Mouse (Mus musculus) lung, postnatal 10 days (tissue): ENCODE measurements around the gene Gp9.
"Not testable (repeated sequence)": the region's sequence is repeated elsewhere in the genome, so short reads cannot be mapped to it uniquely, and the experiment has no call there.

ENCODE experiments used
- DNase-seq: peaks from one replicate; pipeline ENCODE4 v3.0.0; 2021

Gene Gp9

DNA sequence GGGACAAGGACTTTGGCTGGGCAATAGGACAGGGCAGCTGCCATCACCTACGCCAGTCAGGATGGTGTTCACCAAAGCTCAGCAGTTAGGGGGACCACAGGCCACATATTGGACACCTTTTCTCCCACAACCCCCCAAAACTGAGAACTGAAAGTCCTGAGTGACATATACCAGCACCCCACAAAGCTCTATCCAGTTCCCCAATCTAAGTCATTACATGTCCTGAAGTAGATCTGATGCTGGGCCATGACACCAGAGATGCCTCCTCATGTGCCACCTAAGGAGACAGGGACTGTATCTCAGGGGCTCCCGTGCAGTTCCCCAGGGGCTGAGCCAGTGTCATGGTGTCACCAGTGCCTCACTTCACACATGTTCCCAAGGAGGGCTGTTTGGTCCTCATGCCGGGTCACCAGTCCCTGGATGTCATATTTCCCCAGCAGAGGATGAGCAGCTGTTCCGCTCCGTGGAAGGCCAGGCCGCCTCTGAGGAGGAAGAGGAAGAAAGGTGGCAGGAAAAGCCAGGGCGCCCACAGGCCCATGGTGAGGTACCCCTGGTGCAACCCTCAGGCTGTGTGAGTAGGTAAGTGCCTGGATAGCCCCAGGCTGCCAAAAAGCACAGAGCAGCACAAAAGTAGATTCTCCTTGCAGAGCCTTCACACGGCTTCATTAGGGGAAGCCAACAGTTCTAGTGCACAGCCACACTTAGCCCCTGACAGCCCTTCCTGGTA lies 27.5 kb upstream of the Gp9 start:
- no peak for DNase-seq

DNA sequence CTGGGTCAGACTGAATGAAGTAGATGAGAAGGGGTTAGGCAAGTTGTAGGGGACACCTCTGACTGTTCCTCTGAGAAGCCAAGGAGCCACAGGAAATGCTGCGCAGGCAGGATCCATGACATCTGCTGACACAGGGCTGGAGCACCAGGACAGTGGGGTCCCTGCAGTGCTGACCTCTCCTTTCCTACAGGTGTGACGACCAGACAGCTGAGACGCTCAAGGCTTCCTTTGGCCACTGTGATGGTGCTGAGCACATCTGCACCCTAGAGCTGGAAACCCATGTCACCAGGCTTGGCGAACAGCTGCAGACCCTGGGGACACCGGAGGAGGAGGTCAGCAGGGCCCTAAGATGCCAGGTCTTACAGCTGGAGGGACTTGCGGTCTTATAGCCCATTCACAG lies 26.3 kb upstream of the Gp9 start:
- DNase-seq, result no peak

DNA sequence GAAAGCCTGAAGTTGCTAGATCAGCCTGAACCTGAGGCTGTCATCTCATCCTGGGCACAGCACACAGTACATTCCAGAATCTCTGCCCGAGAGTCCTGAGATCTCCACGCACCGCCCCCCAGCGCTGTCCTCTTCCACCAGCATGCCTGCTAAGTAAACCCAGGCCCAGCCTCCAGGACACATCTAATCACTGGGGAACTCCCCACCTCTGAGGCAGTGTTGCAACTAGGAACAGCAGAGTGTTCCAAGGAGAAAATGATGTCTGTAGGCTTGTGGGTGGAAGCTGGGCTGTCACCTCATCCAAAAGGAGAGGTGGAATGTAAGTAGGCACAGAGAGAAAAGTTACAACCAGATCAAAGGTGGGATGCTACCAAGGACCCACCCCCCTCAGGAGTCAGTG lies 22.7 kb upstream of the Gp9 start:
- DNase-seq, result no peak

DNA sequence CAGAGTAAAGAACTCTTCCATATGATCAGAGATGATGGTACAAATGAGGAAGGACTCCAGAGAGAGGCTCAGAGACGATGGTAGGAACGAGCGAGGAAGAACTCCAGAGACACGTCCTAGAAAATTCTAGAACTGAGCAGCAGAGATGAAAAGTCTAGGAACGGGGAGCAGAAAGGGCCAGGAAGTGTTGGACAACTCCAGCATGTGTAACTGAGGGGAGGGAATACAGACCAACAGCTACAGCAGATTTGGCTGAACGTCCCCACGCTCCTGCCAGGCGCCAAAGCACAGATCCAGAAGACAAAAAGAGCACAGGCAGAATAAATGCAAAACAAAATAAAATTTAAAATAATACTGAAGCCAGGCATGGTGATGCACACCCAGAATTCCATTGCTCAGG lies 21.0 kb upstream of the Gp9 start:
- DNase-seq, result no peak

DNA sequence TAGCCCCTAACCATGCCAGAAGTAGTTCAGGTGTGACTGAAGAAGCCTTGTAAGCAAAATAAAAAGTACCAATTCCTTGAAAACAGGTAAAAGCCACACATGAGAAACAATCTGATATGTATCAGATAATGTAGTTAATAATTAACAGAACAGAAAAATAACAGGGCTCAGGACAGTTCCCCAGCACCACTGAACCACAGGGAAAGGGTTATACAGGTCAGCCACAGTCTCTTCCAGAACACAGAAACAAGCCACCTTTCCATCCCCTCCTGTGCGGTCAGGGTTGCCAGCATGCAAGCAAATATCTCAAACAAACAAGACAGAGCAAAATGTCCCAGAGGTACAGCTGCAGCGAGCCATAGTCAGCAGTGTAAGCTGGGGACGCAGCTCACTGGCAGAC lies 18.5 kb upstream of the Gp9 start:
- DNase-seq, result no peak

DNA sequence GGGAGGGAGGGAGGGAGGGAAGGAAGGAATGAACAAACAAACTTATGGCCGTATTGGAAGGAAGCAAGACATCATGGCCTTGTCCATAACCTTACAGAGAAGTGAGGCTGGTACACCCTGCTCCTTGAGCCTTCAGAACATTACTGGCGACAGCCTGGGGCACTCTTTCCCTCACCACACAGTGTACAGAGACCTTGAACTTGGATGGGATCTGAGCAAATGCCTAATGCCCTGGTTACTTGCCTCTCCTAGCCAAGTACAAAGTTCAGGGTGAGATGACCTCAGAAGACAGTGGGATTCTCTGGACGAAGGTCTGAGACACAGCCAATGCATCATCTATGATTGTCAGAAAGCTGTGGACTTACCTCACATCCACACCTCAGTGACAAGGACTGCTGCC lies 18.0 kb upstream of the Gp9 start:
- DNase-seq, result no peak

DNA sequence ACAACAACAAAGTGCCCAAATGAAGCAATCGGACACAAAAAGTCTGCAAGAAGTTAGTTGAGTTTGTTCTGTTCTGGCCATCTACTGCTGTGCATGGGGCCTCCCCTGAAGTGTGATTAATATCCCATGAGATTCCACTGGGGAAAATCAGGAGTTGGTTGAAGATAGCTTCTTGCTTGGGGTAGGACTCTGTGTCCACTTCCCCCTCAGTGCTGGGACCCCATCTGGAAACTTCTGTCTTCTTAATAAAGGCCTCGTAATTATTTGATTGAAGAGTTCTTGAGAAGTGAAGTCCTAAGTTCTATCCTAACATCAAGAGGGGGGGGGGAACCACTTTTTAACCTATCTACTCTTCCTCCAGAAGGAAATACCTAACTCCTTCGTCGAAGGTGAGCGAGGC lies 15.7 kb upstream of the Gp9 start:
- no peak for DNase-seq

DNA sequence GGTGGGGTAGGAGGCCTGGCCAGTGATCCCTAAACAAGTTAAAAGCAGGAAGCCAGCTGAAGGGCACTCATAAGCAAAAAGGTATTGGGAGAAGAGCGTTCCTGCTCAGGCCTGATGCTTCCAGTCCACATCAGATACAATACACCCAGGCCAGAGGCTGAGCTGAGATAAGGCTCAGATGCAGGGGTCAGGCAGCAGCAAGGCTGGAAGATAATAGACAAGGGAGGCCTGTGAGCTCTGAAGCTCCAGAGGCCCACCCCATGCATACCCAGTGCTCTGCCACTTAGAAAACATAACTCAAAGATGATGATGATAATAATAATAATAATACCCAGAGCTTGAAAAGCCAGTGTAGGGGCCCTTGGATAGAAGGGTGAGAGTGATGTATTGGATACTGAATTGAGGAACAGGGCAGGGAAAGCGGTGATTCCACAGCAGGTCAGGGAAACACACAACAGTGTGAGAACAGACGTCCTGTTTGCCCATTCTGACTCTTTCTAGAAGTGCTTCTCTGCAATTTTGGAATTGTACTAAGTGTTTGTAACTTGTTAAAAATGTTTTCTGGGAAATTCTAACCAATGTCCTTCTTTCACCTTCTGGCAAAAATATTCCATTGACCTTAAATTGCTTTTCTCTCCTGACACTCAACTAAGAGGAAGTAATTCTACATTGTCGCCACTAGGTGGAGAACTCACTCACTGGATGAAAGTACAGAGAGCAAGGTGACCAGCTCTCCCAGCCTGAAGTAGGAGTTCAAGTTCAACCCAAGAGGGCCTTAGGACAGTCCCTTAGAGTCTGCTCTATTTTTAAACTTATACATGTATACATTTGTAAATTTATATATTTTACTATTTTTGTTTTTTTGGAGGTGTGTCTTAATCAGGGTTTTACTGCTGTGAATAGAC lies 14.2 kb upstream of the Gp9 start:
- DNase-seq, result peak; percentile 53

DNA sequence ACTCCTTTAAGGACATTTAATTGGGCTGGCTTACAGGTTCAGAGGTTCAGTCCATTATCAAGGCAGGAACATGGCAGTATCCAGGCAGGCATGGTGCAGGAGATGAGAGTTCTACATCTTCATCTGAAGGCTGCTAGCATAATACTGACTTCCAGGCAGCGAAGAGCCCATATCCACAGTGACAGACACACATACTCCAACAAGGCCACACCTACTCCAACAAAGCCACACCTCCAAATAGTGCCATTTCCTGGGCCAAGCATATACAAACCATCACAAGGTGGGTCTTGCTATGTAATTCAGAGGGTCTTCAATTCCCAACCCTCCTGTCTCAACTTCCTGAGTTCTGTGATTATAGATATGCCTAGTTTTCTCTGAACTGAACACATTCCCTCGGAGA lies 13.6 kb upstream of the Gp9 start:
- not testable (repeated sequence) for DNase-seq

DNA sequence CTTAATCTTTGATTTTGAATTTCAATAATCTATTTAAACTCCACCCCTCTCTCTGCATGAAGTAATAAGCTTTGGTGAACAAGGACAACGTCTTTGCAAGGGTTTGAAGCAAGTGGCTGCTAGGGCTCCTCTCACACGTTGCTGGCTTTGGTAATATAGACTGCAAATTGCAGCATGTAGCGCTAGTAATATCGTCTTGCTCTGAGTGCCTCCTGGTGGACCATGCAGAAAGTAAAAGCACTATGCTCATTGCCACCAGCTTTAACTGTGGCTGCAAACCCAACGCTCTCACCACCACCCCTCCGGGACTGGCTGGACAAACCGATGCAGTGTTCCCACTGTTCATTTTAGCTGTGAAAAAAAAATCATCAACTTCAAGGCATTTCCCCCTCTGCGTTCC lies 7.2 kb upstream of the Gp9 start:
- peak; percentile 58 for DNase-seq

DNA sequence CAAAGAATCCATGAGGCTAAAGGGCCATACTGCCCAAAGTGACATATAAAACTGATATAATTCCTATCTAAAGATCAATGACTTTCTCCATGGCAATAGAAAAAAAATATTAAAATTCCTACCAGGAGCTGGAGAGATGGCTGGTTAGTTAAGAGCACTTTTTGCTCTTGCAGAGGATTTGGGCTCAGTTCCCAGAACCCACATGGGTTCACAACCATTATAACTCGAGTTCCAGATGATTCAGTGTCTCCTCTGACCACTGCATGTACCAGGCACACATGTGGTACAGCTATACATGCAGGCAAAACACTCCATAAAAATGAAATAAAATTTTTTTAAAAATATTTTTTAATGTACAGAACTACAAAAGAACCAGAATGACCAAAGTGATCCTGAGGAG lies 3.4 kb upstream of the Gp9 start:
- DNase-seq, result no peak

DNA sequence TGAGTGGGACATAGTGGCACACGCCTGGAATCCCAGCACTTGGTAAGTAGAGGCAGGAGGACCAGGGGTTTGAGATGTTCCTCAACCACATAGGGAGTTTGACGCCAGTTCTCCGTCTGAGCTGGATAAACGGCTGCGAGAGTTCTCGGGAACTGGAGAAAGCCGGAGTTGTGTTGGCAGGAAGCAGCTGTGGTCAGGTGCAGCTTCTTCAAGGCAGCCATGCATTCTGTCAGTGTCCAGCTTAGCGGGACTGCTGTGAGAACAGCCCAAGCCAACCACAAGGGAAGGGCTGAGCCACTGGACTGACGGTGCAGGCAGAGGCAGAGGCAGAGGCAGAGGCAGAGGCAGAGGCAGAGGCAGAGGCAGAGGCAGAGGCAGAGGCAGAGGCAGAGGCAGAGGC lies 3.0 kb upstream of the Gp9 start:
- DNase-seq, result no peak

DNA sequence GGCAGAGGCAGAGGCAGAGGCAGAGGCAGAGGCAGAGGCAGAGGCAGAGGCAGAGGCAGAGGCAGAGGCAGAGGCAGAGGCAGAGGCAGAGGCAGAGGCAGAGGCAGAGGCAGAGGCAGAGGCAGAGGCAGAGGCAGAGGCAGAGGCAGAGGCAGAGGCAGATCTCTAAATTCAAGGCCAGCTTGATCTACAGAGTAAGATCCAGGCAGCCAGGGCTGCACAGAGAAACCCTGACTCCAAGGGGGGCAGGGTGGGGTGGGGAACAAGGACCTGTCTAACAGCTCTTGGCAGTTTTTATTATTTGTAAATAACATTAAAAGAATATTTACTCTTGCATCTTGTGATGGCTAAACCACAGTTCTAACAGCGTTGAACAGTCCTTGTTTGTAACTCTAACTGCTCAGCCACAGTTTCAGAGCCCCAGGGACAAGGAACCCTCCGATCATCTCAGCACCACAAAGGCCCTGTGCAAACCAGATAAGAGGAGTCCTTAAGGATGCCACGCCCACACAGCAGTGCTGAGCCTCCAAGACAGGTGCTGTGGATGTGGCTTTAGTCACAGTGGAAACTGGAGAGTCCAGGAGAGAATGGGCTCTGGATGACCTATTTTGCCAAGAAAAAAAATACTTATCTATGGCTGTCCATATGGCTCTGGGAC lies 2.2 kb upstream of the Gp9 start:
- DNase-seq, result no peak

DNA sequence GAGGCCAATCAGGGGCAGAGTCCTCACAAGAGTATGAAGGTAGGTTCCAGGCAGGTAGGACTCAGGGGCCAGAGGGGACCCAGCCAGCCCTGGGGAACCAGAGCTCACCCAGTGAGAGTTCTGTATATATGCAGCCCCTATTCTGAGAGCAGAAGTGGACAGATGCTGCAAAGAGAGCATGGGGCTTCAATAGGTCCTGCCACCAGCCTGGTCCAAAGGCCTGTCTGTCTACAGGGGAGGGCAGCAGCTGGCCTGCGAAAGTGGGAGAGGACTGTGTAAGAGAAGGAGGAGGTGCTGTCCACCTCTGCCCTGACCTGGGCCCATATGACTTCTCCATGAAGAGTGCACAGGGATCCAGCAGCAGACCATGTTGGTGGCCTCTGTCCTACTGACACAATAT lies 1.2 kb upstream of the Gp9 start:
- no peak for DNase-seq

DNA sequence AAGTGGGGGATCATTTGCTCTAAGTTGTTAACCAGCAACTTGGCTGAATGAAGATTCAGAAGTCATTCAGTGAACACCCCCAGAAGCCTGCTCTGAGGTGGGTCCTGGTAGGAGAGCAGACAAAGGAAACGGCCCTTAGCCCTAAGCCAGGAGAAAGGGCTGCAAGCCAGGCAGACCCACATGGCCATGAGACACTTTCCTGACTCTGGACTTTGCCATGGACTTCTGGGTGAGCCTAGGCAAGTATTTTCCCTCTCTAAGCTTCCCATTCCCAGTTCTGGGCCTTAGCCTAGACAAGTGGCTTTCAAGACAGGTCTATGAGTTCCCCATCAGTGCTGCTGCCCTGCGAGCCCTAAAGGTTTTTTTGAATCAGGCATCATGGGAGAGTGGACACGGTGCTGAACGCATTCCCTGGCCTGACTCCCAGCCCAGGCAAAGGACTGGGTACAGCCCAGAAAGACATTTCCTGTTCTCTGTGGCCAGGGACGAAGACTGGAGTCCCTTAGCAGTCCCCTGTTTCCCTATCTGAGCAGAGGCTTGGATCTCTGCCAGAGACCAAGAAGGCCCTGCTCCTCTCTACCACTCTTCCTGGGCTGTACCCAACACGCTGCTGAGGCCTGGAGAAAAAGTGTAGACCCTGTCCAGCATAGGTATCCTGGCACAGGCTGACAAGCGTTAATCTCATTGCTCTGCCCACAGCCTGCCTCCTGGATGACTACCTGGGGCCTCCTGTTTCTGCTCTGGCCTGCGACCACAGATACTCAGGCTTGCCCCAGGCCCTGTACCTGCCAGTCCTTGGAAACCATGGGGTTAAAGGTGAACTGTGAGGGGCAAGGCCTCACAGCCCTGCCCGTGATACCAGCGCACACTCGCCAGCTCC lies 662 bp downstream of the Gp9 start:
- peak; percentile 25 for DNase-seq

DNA sequence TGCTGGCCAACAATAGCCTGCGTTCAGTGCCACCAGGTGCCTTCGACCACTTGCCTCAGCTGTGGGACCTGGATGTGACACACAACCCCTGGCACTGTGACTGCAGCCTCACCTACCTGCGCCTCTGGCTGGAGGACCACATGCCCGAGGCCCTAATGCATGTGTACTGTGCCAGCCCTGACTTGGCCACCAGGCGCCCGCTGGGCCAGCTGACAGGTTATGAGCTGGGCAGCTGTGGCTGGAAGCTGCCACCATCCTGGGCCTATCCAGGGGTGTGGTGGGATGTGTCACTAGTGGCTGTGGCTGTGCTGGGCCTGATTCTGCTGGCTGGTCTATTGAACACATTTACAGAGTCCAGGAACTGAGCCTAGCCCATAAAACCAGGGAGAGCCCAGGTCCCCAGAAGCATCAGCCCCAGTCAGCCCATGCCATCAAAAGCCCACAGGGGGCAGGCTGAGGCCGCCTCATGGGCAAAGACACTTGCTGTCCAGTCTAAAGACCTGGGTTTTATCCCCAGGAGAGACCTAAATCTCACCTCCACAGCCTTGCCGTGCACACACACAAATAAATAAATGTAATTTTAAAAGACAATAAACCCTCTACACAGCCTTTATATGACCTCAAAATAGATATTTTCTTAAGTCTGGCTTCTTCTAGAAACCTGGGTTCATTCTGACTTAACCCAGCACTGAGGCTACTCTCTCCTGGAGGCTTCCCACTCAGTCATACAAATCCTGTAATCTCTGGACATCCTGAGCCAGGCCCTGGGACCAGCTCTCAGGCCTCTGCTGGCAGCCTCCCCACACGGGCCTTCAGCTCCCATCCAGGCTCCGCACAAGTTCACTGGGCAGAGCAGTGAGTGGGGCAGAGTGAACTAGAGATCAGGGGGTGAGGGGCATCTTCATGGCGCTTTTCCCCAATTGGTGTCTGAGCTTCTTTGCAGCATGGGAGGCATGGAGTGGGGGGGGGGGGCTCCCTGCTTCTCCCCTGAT lies 1.6 kb downstream of the Gp9 start:
- peak; percentile 20 for DNase-seq

DNA sequence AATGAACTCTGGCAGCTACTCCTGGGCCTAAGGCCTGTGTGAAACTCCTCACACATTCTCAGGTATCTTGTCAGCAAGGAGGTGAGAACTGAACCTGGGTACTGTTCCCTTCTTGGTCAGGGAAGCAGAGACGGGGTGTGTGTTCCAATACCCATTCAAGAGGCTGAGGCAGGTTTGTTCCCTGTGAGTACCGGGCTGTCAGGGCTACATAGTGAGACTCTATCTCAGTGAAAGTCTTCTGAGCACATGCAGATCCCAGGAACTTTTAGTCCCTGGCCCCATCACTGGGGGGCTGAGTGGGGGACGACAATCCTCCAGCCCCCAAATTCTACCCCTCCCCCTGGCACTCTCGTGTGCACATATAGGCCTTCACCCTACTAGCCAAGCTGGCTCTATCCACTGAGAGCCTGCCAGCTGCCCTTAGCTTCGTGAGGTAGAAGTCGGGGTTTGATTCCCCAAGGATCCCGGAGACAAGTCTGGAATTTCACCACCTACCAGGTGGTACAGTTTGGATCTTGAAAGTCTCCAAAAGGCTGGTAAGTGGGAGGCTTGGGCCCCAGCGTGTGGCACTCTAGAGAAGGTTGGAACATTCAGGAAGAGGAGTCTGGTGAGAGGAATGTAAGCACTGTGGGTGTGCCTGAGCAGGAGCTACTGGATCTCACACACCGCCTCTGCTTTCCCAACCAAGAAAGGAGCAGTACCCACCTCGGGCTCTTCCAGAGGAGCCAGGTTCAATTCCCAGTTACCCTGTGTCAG lies 2.9 kb downstream of the Gp9 start:
- DNase-seq, result no peak

DNA sequence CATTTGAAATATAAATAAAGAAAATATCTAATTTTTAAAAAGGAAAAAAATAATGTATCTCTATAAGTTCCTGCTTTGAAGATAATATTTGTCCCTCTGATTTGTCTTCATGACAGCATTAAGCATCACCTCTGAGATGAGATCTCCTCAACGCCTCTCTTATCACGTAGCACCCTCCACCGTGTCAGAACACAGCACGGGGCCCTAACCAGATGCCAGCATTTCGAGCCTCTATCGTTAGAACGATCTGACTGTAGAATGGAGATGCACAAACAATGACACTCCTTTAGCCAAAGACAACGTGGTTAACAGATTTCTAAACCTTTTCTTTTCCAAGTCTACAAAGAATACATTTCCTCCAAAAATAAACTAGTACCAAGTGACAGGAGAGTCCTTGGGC lies 6.2 kb downstream of the Gp9 start:
- DNase-seq, result no peak

DNA sequence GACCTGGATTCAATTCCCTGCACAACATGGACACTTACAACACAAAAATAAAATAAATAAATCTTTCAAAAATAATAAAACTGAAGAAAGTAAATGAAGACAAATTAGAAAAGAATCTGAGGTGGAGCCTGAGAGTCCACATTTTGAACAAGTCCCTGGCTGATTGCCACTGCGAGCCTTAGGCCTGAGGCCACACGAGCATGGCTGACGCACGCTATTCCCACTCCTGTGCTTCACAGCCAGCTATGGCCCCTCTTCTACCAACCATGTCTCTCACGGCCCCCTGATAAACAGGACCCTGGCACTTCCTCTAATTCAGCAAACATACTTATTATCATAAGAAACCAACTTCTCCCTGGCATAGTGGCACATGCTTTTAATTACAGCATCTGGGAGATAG lies 8.7 kb downstream of the Gp9 start:
- DNase-seq, result no peak

DNA sequence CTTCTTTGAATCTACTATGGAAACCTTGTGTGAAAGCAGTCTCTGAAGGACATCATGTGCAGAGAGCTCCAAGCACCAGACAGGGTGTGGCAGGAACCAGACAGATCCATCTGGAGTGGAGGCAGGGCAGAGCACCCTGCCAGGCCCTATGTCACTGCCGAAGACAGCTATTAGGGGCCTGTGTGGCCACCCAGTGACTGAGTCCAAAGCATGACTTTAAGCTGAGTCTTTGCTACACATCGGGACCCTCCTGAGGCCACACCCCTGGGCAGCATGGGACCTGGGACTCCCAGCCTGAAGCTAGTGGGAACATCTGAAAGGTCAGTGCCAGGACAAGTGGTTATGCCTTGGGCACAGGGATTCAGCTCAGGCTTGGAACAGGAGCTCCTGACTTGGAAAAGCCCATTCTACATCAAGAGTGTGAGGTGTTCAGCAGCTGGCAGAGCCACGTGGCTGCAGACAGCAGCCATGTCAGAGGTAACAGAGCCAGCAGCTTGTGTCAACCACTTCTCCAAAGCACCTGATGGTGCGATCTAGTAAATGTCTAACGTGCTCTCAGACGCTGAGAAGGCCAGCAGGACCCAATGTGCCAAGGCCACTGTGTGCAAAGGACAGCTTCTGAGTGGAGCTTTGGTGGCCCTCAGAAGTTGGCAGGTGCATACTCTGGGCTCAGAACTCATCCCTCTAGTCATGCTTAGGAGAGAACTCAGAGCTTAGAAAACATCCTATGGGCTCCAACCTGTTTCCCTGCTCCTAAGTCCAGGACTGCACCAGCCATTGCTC lies 9.4 kb downstream of the Gp9 start:
- no peak for DNase-seq
